Mouse (Mus musculus): ENCODE data around the gene Cenps. TPM values are rescaled to one million over a fixed set of nuclear protein-coding genes. Genes with fewer than 3 reads are reported as not detected.

The Cenps gene
- total and polyA plus RNA-seq, 2 experiments from 2014 or later = 2.0 to 10.3 TPM

DNA sequence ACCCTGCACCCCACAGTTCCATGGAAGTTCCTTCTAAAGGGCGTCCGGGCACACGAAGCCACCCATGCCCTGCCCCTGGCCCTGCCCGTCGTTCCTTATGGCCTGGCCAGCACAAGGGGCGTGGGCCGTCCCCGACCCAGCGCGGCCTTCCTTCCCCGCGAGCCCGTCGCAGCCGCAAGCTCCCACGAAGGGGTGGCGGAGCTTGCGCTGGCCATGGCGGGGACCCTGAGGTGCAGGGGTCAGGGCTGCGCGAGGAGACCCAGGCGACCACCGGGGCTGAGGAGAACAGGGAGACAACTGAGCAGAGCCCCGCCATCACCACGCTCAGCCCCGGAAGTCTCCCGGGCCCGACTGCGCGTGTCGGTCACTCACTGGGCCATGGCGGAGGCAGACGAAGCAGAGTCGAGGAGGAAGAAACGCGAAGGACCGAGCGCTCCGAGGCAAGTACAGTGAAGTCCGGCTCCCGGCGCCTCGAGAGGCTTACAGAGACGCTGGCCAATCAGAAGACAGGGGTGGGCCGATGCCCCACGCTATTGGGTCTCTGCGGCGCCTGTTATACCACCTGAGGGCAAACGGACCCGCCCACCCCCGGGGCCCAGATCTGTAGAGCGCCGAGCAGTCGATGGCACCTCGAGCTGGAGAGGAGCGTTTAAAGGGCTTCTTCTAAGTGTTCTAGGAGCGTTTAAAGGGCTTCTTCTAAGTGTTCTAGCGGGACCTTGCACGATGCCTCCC, 29.0 kb upstream of the Cenps start, which contains the start of gene Pgd:
Gene Pgd (minus strand): TSS at position 557 of the 732 bp plus-strand sequence.
- WGBS = under 1% methylated on average over 59 of the region's 59 CpGs
- Histone ChIP-seq H3K36me3 (replicated peaks; ENCODE audit: control insufficient read depth, insufficient read depth, low read length) (peaks cover 26% of the 10 kb centered on the region), H3K27ac (ENCODE audit: low read depth) (peak within 1 kb of the TSS; percentile 77), H3K9ac (replicated peaks; ENCODE audit: low read depth, low read length) (peak within 1 kb of the TSS; percentile 82), H3K27me3 (ENCODE audit: control insufficient read depth, insufficient read depth, low read length) (no peaks in the 10 kb centered on the region), H3K4me2 (ENCODE audit: low read depth, low read length) (peak within 1 kb of the TSS; percentile 92), H3K4me1 (ENCODE audit: control insufficient read depth, insufficient read depth) (no peaks in the 10 kb centered on the region; the same call in 1 of the 2 replicates), H3K9me3 (replicated peaks; ENCODE audit: control insufficient read depth, low read length) (no peaks in the 10 kb centered on the region), H3K4me3 (ENCODE audit: low read depth, low read length) (peak within 1 kb of the TSS; percentile 85)
- peak; percentile 97 for DNase-seq (ENCODE audit: low spot score)
- peak; percentile 100 for ATAC-seq (ENCODE audit: insufficient read depth, low read depth)
- TF ChIP-seq EP300 (IDR thresholded peaks at IDR 0.05; ENCODE audit: low read depth) = 0 out of 2 replicates have a peak, but pooled peaks have one; percentile 47
- no peak for TF ChIP-seq CTCF (IDR thresholded peaks at IDR 0.05; ENCODE audit: low read depth)

DNA sequence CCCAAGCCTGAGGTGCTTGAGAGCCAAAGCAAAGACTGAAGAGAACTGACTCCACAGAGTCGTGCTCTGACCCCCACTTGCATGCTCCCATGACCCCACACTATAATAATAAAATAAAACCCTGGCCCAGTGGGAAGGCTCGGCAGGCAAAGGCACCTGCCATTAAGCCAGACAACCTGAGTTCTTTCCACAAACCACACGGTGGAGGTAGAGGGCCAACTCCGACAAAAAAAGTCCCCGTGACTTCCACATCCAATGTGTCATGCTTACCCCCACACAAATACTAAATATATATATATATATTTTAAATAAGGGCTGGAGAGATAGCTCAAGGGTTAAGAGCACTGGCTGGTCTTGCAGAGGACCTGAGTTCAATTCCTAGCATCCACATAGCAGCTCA, 26.7 kb upstream of the Cenps start:
- Histone ChIP-seq H3K4me3 (ENCODE audit: low read depth, low read length) (no peak overlapping the region), H3K36me3 (replicated peaks; ENCODE audit: control insufficient read depth, insufficient read depth, low read length) (peaks cover 47% of the 10 kb centered on the region), H3K27ac (ENCODE audit: low read depth) (no peak overlapping the region), H3K4me2 (ENCODE audit: low read depth, low read length) (no peak overlapping the region), H3K4me1 (ENCODE audit: control insufficient read depth, insufficient read depth) (no peaks in the 10 kb centered on the region; the same call in 1 of the 2 replicates), H3K9ac (replicated peaks; ENCODE audit: low read depth, low read length) (no peak overlapping the region), H3K9me3 (replicated peaks; ENCODE audit: control insufficient read depth, low read length) (no peaks in the 10 kb centered on the region), H3K27me3 (ENCODE audit: control insufficient read depth, insufficient read depth, low read length) (no peaks in the 10 kb centered on the region)
- DNase-seq (ENCODE audit: low spot score) = no peak
- 62% methylated on average over 5 of the region's 5 CpGs for WGBS
- ATAC-seq (ENCODE audit: insufficient read depth, low read depth) = no peak
- no peak for TF ChIP-seq EP300 (IDR thresholded peaks at IDR 0.05; ENCODE audit: low read depth)
- TF ChIP-seq CTCF (IDR thresholded peaks at IDR 0.05; ENCODE audit: low read depth) = peak; percentile 25

DNA sequence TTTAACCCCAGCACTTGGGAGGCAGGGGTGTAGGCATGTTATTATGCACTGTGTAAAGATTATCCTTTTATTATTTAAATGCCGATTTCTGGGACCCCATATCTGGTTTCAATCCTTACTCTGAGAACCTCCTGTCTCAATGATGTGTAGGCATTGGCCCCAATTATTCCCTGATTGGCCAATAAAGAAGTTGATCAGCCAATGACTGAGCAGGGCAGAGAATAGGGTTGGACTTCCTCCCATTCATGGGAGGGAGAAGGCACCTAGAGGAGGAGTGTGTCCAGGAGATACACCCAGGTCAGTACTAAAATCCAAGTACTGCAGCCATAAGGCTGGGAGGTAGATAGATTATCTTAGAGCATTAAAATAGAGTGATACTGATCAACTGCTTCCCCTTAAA, 25.8 kb upstream of the Cenps start:
- H3K36me3 ChIP-seq (replicated peaks; ENCODE audit: control insufficient read depth, insufficient read depth, low read length) = peaks cover 57% of the 10 kb centered on the region
- 83% methylated on average over 1 of the region's 1 CpGs for WGBS
- H3K27me3 ChIP-seq (ENCODE audit: control insufficient read depth, insufficient read depth, low read length) = no peaks in the 10 kb centered on the region
- no peaks in the 10 kb centered on the region for H3K9me3 ChIP-seq (replicated peaks; ENCODE audit: control insufficient read depth, low read length)
- no peak for TF ChIP-seq CTCF (IDR thresholded peaks at IDR 0.05; ENCODE audit: low read depth)
- no peak for TF ChIP-seq EP300 (IDR thresholded peaks at IDR 0.05; ENCODE audit: low read depth)
- H3K4me1 ChIP-seq (ENCODE audit: control insufficient read depth, insufficient read depth) = no peaks in the 10 kb centered on the region; the same call in 1 of the 2 replicates
- H3K4me3 ChIP-seq (ENCODE audit: low read depth, low read length) = no peak overlapping the region
- H3K4me2 ChIP-seq (ENCODE audit: low read depth, low read length) = no peak overlapping the region
- no peak for DNase-seq (ENCODE audit: low spot score)
- ATAC-seq (ENCODE audit: insufficient read depth, low read depth) = no peak
- H3K9ac ChIP-seq (replicated peaks; ENCODE audit: low read depth, low read length) = no peak overlapping the region
- H3K27ac ChIP-seq (ENCODE audit: low read depth) = no peak overlapping the region

DNA sequence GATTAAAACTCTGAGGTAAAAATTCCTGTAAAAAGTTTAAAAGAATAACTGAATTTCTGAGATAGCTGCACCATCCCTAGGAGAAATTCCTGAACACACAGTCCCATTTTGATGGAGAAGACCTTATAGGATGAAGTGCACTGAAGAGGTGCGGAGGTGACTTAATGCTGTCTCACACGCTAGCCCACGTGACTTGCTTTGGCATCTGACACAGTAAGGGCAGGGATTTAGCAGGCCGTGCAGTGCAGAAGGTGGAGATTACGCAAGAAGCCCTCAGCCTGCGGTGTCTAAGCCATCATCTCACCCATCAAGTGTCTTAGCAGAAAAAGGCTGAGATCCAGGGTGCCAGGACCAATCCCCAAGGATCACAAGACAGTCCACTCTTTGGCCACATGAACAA, 23.7 kb upstream of the Cenps start:
- Histone ChIP-seq H3K4me3 (ENCODE audit: low read depth, low read length) (no peak overlapping the region), H3K27me3 (ENCODE audit: control insufficient read depth, insufficient read depth, low read length) (no peaks in the 10 kb centered on the region), H3K36me3 (replicated peaks; ENCODE audit: control insufficient read depth, insufficient read depth, low read length) (peaks cover 76% of the 10 kb centered on the region), H3K27ac (ENCODE audit: low read depth) (no peak overlapping the region), H3K4me1 (ENCODE audit: control insufficient read depth, insufficient read depth) (no peaks in the 10 kb centered on the region; the same call in 1 of the 2 replicates), H3K4me2 (ENCODE audit: low read depth, low read length) (no peak overlapping the region), H3K9ac (replicated peaks; ENCODE audit: low read depth, low read length) (no peak overlapping the region), H3K9me3 (replicated peaks; ENCODE audit: control insufficient read depth, low read length) (no peaks in the 10 kb centered on the region)
- 91% methylated on average over 6 of the region's 6 CpGs for WGBS
- DNase-seq (ENCODE audit: low spot score) = no peak
- no peak for ATAC-seq (ENCODE audit: insufficient read depth, low read depth)
- TF ChIP-seq EP300 (IDR thresholded peaks at IDR 0.05; ENCODE audit: low read depth) (no peak), CTCF (IDR thresholded peaks at IDR 0.05; ENCODE audit: low read depth) (no peak)

DNA sequence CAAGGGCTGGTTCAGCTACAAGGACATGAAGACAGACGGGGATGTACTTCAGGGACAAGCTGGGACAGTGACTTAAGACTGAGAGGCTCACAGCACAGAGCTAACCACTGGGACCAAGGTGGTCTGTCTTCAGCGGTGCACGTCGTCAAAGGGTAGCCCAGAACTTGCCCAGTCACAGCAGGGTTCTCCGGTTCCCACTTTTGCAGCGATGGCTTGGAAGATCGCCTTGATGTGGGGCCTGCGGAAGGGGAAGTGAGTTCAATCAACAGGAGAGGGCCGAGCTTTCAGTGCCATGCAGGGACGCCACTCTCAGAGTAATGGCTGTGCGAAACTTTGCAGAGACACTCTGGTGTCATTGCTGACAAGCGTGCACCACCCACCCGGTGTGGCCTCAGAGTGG, 22.5 kb upstream of the Cenps start:
- DNase-seq (ENCODE audit: low spot score) (no peak), ATAC-seq (ENCODE audit: insufficient read depth, low read depth) (no peak)
- 82% methylated on average over 13 of the region's 13 CpGs for WGBS
- peaks cover 89% of the 10 kb centered on the region for H3K36me3 ChIP-seq (replicated peaks; ENCODE audit: control insufficient read depth, insufficient read depth, low read length)
- H3K9ac ChIP-seq (replicated peaks; ENCODE audit: low read depth, low read length) = no peak overlapping the region
- no peak overlapping the region for H3K4me3 ChIP-seq (ENCODE audit: low read depth, low read length)
- TF ChIP-seq EP300 (IDR thresholded peaks at IDR 0.05; ENCODE audit: low read depth) (no peak), CTCF (IDR thresholded peaks at IDR 0.05; ENCODE audit: low read depth) (no peak)
- no peaks in the 10 kb centered on the region for H3K27me3 ChIP-seq (ENCODE audit: control insufficient read depth, insufficient read depth, low read length)
- no peak overlapping the region for H3K27ac ChIP-seq (ENCODE audit: low read depth)
- no peaks in the 10 kb centered on the region for H3K9me3 ChIP-seq (replicated peaks; ENCODE audit: control insufficient read depth, low read length)
- H3K4me1 ChIP-seq (ENCODE audit: control insufficient read depth, insufficient read depth) = no peaks in the 10 kb centered on the region
- H3K4me2 ChIP-seq (ENCODE audit: low read depth, low read length) = no peak overlapping the region
